Mouse (Mus musculus): ENCODE measurements around the gene Cryl1. TPM values are rescaled to one million over a fixed set of nuclear protein-coding genes. Genes with fewer than 3 reads are reported as not detected.

The Cryl1 gene
- total and polyA plus RNA-seq, 3 experiments: 17.8 to 22.0 TPM; not detected in 1

GRCm38 (mm10) chr14:57235276-57235675, 163.1 kb downstream of the Cryl1 start:
- DNase-seq (ENCODE audit: low read depth, low spot score): no peak
- H3K36me3 ChIP-seq (ENCODE audit: control insufficient read depth in 1 of 2, insufficient read depth in 2 of 2, low read length in 2 of 2): no peaks in the 10 kb centered on the region
- H3K27me3 ChIP-seq (ENCODE audit: control insufficient read depth in 1 of 2, insufficient read depth in 2 of 2, low read length in 2 of 2): peaks cover 17 to 20% of the 10 kb centered on the region in 2 experiments
- no peaks in the 10 kb centered on the region for H3K9me3 ChIP-seq (replicated peaks; ENCODE audit: insufficient read depth, low read length)
- no peak overlapping the region for H3K9ac ChIP-seq (ENCODE audit: control insufficient read depth, low read depth, low read length, poor library complexity, severe bottlenecking)
- no peak overlapping the region for H3K4me3 ChIP-seq (ENCODE audit: control insufficient read depth in 1 of 2, insufficient read depth in 1 of 2, low read depth in 2 of 2, low read length in 2 of 2)
- no peaks in the 10 kb centered on the region for H3K79me2 ChIP-seq (ENCODE audit: control insufficient read depth, insufficient read depth, low read length, poor library complexity)
- H3K27ac ChIP-seq (ENCODE audit: control insufficient read depth, low read depth, low read length): no peak overlapping the region
- no peaks in the 10 kb centered on the region for H3K4me1 ChIP-seq (ENCODE audit: control insufficient read depth in 1 of 2, insufficient read depth in 2 of 2, low read length in 2 of 2)
- TF ChIP-seq RCOR1 (IDR thresholded peaks at IDR 0.05; ENCODE audit: low read depth, low read length): no peak
- TF ChIP-seq MAFK (IDR thresholded peaks at IDR 0.05; ENCODE audit: borderline replicate concordance, low read depth, low read length): no peak
- no peak for TF ChIP-seq GABPA (IDR thresholded peaks at IDR 0.05; ENCODE audit: low read depth, low read length)
- no peak for TF ChIP-seq ELF1 (IDR thresholded peaks at IDR 0.05; ENCODE audit: low read depth, low read length)
- no peak for TF ChIP-seq TAL1 (IDR thresholded peaks at IDR 0.05; ENCODE audit: low read length)
- no peak for TF ChIP-seq ZC3H11A (IDR thresholded peaks at IDR 0.05; ENCODE audit: low read depth, low read length)
- TF ChIP-seq KAT2A (conservative IDR thresholded peaks at IDR 0.05; ENCODE audit: low read depth, low read length): no peak

DNA sequence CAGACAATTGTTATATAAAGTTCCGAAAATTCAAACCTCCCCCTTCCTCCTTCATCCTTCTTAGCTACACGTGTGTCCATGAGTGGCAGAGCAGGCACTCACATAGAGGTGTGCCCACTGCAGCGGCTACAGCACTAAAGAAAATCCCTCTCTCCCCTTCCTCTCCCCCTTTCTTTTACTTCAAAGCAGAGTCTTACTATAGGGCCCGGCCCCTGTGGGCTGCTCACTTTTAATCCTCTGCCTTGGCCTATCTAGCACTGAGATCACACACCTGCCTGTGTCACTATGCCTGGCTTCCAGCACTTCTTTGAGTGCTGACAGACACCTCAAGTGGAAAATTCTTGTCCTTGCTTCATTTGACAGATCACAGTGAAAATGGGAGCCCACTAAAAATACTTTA, 163.6 kb downstream of the Cryl1 start:
- no peak overlapping the region for H3K4me3 ChIP-seq (ENCODE audit: control insufficient read depth in 1 of 2, insufficient read depth in 1 of 2, low read depth in 2 of 2, low read length in 2 of 2)
- no peak for DNase-seq (ENCODE audit: low read depth, low spot score)
- H3K4me1 ChIP-seq (ENCODE audit: control insufficient read depth in 1 of 2, insufficient read depth in 2 of 2, low read length in 2 of 2): no peaks in the 10 kb centered on the region
- TF ChIP-seq USF1 (IDR thresholded peaks at IDR 0.05; ENCODE audit: low read depth, low read length) (no peak), RCOR1 (IDR thresholded peaks at IDR 0.05; ENCODE audit: low read depth, low read length) (no peak), MAZ (IDR thresholded peaks at IDR 0.05; ENCODE audit: low read depth, low read length) (no peak), MAX (IDR thresholded peaks at IDR 0.05; ENCODE audit: low read length) (no peak), ZC3H11A (IDR thresholded peaks at IDR 0.05; ENCODE audit: low read depth, low read length) (no peak), RAD21 (IDR thresholded peaks at IDR 0.05; ENCODE audit: low read depth, low read length) (no peak), MXI1 (IDR thresholded peaks at IDR 0.05; ENCODE audit: low read depth, low read length) (no peak), SIN3A (IDR thresholded peaks at IDR 0.05; ENCODE audit: low read length) (no peak), MEF2A (IDR thresholded peaks at IDR 0.05; ENCODE audit: extremely low read depth, insufficient replicate concordance, low read depth, low read length, poor library complexity, severe bottlenecking) (no peak), SMC3 (IDR thresholded peaks at IDR 0.05; ENCODE audit: low read depth, low read length) (no peak), KAT2A (conservative IDR thresholded peaks at IDR 0.05; ENCODE audit: low read depth, low read length) (no peak)
- no peaks in the 10 kb centered on the region for H3K36me3 ChIP-seq (ENCODE audit: control insufficient read depth in 1 of 2, insufficient read depth in 2 of 2, low read length in 2 of 2)
- peaks cover 17 to 20% of the 10 kb centered on the region in 2 experiments for H3K27me3 ChIP-seq (ENCODE audit: control insufficient read depth in 1 of 2, insufficient read depth in 2 of 2, low read length in 2 of 2)
- no peaks in the 10 kb centered on the region for H3K79me2 ChIP-seq (ENCODE audit: control insufficient read depth, insufficient read depth, low read length, poor library complexity)
- no peak overlapping the region for H3K9ac ChIP-seq (ENCODE audit: control insufficient read depth, low read depth, low read length, poor library complexity, severe bottlenecking)
- H3K27ac ChIP-seq (ENCODE audit: control insufficient read depth, low read depth, low read length): no peak overlapping the region
- no peaks in the 10 kb centered on the region for H3K9me3 ChIP-seq (replicated peaks; ENCODE audit: insufficient read depth, low read length)

Measured in MEL (cell line).